Mouse (Mus musculus) G1E (cell line): ENCODE data around the gene Snap23.

Experiments used
- CTCF ChIP-seq: IDR thresholded peaks from 2 replicates; pipeline ENCODE4 v1.5.1; 2012; ENCODE audit warnings: low read depth, low read length, inconsistent platforms, mixed read lengths
- GATA1 ChIP-seq: IDR thresholded peaks from 2 replicates; pipeline ENCODE4 v1.6.1; 2012; ENCODE audit warnings: borderline replicate concordance, low read length, inconsistent platforms, mixed read lengths
- GATA2 ChIP-seq: IDR thresholded peaks from 2 replicates; pipeline ENCODE4 v1.6.1; 2012; ENCODE audit warnings: low read depth, low read length, inconsistent platforms, borderline replicate concordance
- POLR2AphosphoS5 ChIP-seq: IDR thresholded peaks from 2 replicates; pipeline ENCODE4 v1.6.1; 2012; ENCODE audit warnings: low read depth, low read length, inconsistent platforms; ENCODE audit not compliant: insufficient replicate concordance
- TAL1 ChIP-seq: conservative IDR thresholded peaks from 2 replicates; pipeline ENCODE4 v1.6.1; 2012; ENCODE audit warnings: low read depth, low read length, inconsistent platforms, mixed read lengths

DNA sequence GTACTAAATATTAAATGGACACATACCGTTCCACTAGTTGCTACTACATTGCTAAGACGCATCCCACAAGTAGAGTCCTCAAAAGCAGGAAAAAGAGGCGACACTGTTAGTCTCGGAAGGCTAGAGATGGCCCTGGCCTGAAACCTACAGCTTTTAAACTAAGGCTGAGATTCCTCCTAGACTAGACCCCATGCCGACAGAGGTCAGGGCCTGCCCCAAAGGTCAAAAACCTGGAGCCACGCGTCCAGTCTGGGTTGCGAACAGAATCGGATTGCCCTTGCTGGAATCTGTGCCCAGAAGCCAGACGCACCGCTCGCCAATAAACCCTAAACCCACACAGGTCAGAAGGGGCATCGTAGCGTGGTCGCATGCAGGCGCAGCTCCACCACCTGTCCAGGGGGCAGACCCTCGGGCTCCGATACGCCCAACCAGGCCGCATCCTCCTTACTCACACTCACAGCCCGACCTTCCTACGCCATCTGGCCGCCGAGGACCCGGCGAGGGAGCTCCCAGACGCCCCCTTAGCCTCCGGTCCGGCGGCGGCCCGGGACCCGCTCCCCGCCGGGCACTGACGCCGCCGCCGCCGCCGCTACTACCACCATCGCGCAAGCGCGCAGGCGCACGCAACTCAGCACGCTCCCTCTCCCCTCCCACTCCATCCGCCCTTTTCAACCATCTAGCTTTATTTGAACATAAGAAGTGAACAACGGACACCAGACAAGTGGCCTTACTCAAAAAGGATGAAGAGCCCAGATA lies 4.1 kb upstream of the Snap23 start, which contains the start of gene Zfp106:
- TF ChIP-seq TAL1 (no peak), CTCF (no peak), GATA1 (no peak), POLR2AphosphoS5 (no peak), GATA2 (no peak)
